Mouse (Mus musculus): ENCODE results near the gene Tex46. TPM values are rescaled to one million over a fixed set of nuclear protein-coding genes. Genes with fewer than 3 reads are reported as not detected.

Tex46 gene
- polyA plus RNA-seq, 1 experiment from 2014 or later: not detected

DNA sequence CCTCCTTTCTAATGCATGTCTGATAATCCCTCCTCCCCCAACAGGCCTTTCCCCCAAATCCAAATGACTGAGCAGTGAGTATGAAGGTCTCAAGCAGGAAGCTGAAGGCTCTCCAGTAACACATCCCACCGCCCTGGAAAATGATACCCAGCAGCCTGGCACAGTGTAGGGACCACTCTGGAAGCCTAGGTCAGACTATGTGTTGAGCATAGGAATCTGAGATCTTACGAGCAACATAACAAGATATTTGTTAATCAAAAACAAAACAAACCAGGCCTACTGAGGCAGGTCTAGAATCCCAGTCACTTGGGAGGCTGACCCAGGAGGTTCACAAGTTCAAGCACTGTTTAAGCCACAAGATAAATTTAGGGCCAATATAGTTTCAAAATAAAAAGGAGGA, 9.7 kb upstream of the Tex46 start:
- peak overlapping the region; percentile 77 for H3K4me2 ChIP-seq (replicated peaks)
- H3K27me3 ChIP-seq: no peaks in the 10 kb centered on the region
- no peaks in the 10 kb centered on the region for H3K36me3 ChIP-seq
- WGBS: 85% methylated on average over 2 of the region's 2 CpGs
- no peak overlapping the region for H3K27ac ChIP-seq
- H3K9ac ChIP-seq (replicated peaks): peak overlapping the region; percentile 99
- no peak for ATAC-seq
- peak overlapping the region; percentile 99 for H3K4me3 ChIP-seq (replicated peaks)
- no peaks in the 10 kb centered on the region for H3K9me3 ChIP-seq
- peaks cover 31% of the 10 kb centered on the region for H3K4me1 ChIP-seq (replicated peaks)

DNA sequence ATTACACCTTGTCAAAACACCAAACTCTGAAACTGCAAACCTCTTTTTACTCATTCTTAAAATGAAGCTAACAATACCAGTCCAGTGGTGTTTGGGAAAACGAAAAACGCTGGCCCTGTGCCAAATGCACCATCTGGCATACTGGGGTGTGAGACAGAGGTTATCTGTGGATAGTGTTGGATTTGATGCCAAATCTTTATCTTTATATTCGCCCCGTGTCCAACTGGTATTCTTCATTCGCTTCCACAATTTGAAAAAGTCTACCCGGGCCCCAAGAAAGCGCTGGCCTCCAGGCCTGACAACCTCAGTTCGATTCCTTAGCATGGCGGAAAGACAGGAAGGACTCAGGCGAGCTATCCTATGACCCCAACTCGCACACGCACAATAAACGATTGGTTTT, 8.8 kb upstream of the Tex46 start:
- H3K4me2 ChIP-seq (replicated peaks): peak overlapping the region; percentile 77
- under 1% methylated on average over 13 of the region's 13 CpGs for WGBS
- no peaks in the 10 kb centered on the region for H3K9me3 ChIP-seq
- no peaks in the 10 kb centered on the region for H3K27me3 ChIP-seq
- ATAC-seq: no peak
- H3K27ac ChIP-seq: peak overlapping the region; percentile 97
- peak overlapping the region; percentile 99 for H3K4me3 ChIP-seq (replicated peaks)
- no peaks in the 10 kb centered on the region for H3K36me3 ChIP-seq
- H3K4me1 ChIP-seq (replicated peaks): peaks cover 31% of the 10 kb centered on the region
- H3K9ac ChIP-seq (replicated peaks): peak overlapping the region; percentile 99

DNA sequence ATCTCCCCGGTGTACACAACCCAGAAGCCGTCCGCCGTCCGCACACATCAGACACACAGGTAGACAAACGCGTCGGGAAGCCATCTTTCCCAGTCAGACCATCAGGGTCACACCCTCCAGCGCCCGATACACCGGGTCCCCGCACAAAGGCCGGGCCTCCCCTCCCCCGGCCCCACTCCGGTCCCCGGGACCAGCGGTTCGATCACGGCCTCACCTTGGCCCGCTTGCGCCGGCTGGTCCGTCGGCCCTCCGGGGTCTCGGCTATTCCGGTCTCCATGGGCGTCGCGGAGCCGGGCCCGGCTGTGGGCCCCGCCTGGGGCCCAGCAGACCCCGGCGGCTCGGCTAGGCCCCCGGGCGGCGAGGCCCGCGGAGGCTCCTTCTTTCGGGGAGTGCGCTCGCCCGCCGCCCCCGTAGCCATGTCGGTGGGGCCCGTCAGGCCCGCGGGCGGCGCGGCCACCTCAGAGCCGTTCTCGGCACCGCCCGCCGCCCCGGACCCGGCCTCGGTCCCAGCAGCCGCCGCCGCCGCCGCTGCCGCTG, 8.2 kb upstream of the Tex46 start:
- H3K9ac ChIP-seq (replicated peaks): peak overlapping the region; percentile 99
- no peaks in the 10 kb centered on the region for H3K9me3 ChIP-seq
- H3K4me1 ChIP-seq (replicated peaks): peaks cover 31% of the 10 kb centered on the region
- H3K27me3 ChIP-seq: no peaks in the 10 kb centered on the region
- no peaks in the 10 kb centered on the region for H3K36me3 ChIP-seq
- H3K4me3 ChIP-seq (replicated peaks): peak overlapping the region; percentile 99
- H3K4me2 ChIP-seq (replicated peaks): peak overlapping the region; percentile 77
- WGBS: under 1% methylated on average over 64 of the region's 68 CpGs
- ATAC-seq: peak; percentile 80
- H3K27ac ChIP-seq: peak overlapping the region; percentile 97

DNA sequence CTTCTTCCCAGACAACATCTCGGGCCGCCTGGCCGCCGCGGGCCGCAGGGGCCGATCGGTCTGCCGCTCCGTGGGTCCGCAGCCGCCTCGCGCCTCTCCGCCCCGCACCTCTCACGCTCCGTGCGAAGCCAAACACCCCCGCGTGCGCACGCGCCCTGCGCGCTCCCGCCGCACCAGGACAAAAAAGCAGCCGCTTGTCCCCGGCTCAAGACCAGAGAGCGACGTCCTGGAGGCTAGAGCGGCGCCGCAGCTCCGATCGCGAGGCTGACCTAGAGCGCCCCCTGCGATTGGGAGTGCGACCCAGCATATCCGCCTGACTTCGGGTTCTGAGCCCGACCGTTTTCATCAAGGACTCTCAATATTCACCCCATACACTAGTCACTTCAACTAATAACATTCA, 7.7 kb upstream of the Tex46 start, which contains the start of gene Kdm1a:
Gene Kdm1a (minus strand): TSS at position 156 of the 400 bp plus-strand sequence.
- Histone ChIP-seq H3K4me2 (replicated peaks) (peak within 1 kb of the TSS; percentile 77), H3K4me1 (replicated peaks) (peaks cover 29% of the 10 kb centered on the region), H3K27me3 (no peaks in the 10 kb centered on the region), H3K4me3 (replicated peaks) (peak within 1 kb of the TSS; percentile 99), H3K9me3 (no peaks in the 10 kb centered on the region), H3K9ac (replicated peaks) (peak within 1 kb of the TSS; percentile 99), H3K27ac (peak within 1 kb of the TSS; percentile 97), H3K36me3 (no peaks in the 10 kb centered on the region)
- under 1% methylated on average over 32 of the region's 45 CpGs for WGBS
- peak; percentile 92 for ATAC-seq

DNA sequence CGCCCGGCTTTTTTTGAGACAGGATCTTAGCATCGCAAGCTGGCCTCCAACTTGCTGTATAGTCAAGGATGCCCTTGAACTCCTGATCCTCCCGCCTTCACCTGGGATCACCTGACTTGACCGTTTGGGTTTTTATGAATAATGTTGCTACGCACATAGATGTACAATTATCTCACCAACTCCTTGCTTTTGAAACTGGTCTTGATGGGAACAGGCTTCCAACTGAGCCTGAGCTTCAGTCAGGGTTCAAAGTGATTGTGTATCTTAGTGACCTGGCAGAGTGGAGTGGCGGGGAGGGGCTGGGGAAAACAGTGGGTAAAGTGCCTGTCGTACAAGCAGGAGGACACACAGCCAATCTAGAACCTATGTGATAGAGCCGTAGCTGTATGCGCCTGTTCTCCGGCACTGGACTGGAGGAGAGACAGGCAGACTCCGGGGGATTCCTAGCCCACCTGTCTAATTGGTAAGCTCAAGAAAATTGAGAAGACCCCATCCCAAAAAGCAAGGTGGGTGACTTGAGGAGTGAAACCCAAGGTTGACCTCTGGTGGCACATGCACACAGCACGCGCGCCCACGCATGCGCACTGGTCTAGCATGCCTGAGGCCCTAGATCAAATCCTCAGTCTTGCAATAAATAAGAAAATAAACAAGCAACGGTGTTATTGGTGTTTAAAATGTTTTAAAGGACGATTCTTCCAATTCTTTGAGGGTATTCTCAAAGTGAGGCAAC, 4.3 kb upstream of the Tex46 start:
- no peak overlapping the region for H3K9ac ChIP-seq (replicated peaks)
- H3K4me1 ChIP-seq (replicated peaks): peaks cover 4% of the 10 kb centered on the region
- H3K36me3 ChIP-seq: no peaks in the 10 kb centered on the region
- no peak for ATAC-seq
- no peaks in the 10 kb centered on the region for H3K9me3 ChIP-seq
- no peak overlapping the region for H3K27ac ChIP-seq
- no peak overlapping the region for H3K4me2 ChIP-seq (replicated peaks)
- no peak overlapping the region for H3K4me3 ChIP-seq (replicated peaks)
- H3K27me3 ChIP-seq: no peaks in the 10 kb centered on the region
- WGBS: 92% methylated on average over 19 of the region's 19 CpGs

DNA sequence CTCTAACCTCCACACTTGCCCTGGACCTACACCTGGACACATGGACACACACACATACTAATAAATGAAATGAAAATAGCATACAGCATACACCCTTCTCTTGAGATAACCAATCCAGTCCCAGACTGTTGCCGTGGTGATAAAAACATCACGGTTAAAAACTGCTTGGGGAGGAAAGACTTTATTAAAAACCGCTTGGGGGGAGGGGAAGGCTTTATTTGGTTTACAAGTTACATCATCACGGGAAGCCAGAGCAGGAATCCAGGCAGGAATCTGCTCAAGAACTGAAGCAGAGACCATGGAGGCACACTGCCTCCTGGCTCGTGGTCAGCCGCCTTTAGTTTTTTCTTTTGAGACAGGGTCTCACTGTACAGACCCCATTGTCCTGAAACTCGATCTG, 3.4 kb downstream of the Tex46 start:
- no peak for ATAC-seq
- H3K4me2 ChIP-seq (replicated peaks): no peak overlapping the region
- 0 out of 2 replicates have a peak, but pooled peaks cover 2% of the 10 kb centered on the region for H3K4me1 ChIP-seq (replicated peaks)
- no peak overlapping the region for H3K9ac ChIP-seq (replicated peaks)
- H3K27ac ChIP-seq: no peak overlapping the region
- no peaks in the 10 kb centered on the region for H3K27me3 ChIP-seq
- 66% methylated on average over 7 of the region's 7 CpGs for WGBS
- no peaks in the 10 kb centered on the region for H3K36me3 ChIP-seq
- no peak overlapping the region for H3K4me3 ChIP-seq (replicated peaks)
- no peaks in the 10 kb centered on the region for H3K9me3 ChIP-seq

DNA sequence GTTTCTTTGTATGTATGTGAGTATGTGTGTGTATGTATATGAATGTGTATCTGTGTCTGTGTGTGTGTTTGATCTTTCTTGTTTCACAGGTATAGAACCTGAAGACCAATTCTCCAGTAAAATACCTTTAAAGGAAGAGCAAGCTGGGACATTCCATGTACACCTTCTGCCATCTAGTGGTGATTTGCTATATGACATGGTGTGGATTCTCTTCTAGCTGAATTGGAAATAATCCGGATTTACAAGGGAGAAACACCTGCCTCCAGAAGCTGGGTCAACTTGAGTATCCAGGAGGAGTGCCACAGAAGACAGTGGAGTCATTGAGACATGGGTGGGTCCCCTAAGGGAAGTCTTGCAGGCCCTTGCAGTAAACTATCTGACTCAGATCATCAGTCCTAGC, 11.1 kb downstream of the Tex46 start:
- Histone ChIP-seq H3K4me2 (replicated peaks) (no peak overlapping the region), H3K27me3 (peaks cover 5% of the 10 kb centered on the region; the same call in 1 of the 2 replicates), H3K36me3 (no peaks in the 10 kb centered on the region), H3K27ac (no peak overlapping the region), H3K4me1 (replicated peaks) (peaks cover 6% of the 10 kb centered on the region; the same call in 1 of the 2 replicates), H3K9ac (replicated peaks) (no peak overlapping the region), H3K9me3 (no peaks in the 10 kb centered on the region), H3K4me3 (replicated peaks) (no peak overlapping the region)
- ATAC-seq: 0 out of 2 replicates have a peak, but pooled peaks have one; percentile 37
- WGBS: 0% methylated on average over 1 of the region's 1 CpGs

DNA sequence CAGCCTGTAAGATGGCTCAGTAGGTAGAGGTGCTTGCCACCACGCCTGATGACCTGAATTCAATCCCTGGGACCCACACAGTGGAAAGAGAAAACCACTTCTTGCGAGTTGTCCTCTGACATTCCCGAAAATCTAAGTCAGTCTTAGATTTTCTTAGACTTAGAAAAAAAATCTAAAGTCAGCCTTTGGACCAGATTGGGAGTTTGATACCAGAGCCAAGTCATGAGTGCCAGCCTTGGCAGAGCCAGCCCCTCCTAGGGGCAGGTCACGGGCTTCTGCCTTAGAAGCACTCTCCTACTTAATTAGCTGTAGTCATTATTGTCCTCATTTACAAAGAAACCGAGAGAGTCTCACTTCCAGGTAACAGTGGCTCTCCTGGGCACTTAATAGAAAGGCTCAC, 11.7 kb downstream of the Tex46 start:
- H3K4me2 ChIP-seq (replicated peaks): no peak overlapping the region
- 52% methylated on average over 5 of the region's 5 CpGs for WGBS

DNA sequence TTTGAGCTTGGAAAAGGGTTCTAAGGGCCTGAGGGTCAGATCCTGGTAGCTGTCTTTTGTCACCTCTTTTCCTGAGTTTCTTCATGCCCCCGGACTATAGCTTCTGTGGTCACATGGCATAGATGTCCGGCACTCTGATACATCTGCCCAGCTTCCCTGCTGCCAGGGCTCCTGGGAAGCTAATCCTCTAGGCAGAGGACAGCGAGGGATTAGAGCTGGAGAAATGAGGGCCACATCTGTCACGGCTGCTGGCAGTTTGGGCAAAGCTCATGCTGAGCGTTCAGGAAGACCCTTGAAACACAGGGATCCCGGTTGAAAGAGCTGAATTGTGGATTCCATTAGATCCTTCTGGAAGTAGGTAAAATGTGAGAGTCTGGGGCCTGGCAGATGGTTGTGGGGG, 12.2 kb downstream of the Tex46 start, which contains the start of gene Lactbl1:
Gene Lactbl1 (plus strand): TSS at position 234 of the 400 bp plus-strand sequence.
- Histone ChIP-seq H3K9ac (replicated peaks) (0 out of 2 replicates have a peak within 1 kb of the TSS, but pooled peaks have one; percentile 12), H3K4me2 (replicated peaks) (no peak within 1 kb of the TSS), H3K36me3 (no peaks in the 10 kb centered on the region), H3K27ac (no peak within 1 kb of the TSS), H3K27me3 (peaks cover 5% of the 10 kb centered on the region; the same call in 1 of the 2 replicates), H3K4me1 (replicated peaks) (peaks cover 6% of the 10 kb centered on the region; the same call in 1 of the 2 replicates), H3K4me3 (replicated peaks) (no peak within 1 kb of the TSS), H3K9me3 (no peaks in the 10 kb centered on the region)
- 26% methylated on average over 6 of the region's 6 CpGs for WGBS
- no peak for ATAC-seq

More for the DNA sequence above, 11.7 kb downstream of the Tex46 start:
- H3K9me3 ChIP-seq: no peaks in the 10 kb centered on the region
- no peak overlapping the region for H3K9ac ChIP-seq (replicated peaks)
- no peaks in the 10 kb centered on the region for H3K36me3 ChIP-seq
- peaks cover 5% of the 10 kb centered on the region; the same call in 1 of the 2 replicates for H3K27me3 ChIP-seq
- H3K4me3 ChIP-seq (replicated peaks): no peak overlapping the region
- no peak overlapping the region for H3K27ac ChIP-seq
- peaks cover 6% of the 10 kb centered on the region; the same call in 1 of the 2 replicates for H3K4me1 ChIP-seq (replicated peaks)
- ATAC-seq: no peak

DNA sequence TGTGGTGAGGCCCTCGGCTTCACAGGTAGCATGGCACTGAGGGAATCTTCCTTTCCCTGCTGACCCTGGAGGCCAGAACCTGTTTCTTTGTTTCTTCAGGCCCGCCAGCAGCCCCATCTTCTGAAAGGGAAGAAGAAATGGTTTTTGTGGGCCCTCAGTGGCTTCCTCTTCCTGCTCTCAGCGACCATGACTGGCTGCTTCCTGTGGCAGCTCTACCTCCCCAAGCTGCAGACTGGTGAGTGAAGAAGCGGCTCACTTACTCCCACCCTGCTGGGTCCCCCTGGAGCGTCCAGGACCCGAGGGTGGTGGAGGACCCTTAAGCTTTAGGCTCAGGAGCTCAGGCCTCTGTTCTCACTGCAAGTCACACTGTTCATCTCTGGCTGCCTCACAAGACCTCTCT, 16.4 kb downstream of the Tex46 start:
- Histone ChIP-seq H3K27ac (no peak overlapping the region), H3K4me1 (replicated peaks) (peaks cover 4% of the 10 kb centered on the region)
- 81% methylated on average over 6 of the region's 6 CpGs for WGBS

DNA sequence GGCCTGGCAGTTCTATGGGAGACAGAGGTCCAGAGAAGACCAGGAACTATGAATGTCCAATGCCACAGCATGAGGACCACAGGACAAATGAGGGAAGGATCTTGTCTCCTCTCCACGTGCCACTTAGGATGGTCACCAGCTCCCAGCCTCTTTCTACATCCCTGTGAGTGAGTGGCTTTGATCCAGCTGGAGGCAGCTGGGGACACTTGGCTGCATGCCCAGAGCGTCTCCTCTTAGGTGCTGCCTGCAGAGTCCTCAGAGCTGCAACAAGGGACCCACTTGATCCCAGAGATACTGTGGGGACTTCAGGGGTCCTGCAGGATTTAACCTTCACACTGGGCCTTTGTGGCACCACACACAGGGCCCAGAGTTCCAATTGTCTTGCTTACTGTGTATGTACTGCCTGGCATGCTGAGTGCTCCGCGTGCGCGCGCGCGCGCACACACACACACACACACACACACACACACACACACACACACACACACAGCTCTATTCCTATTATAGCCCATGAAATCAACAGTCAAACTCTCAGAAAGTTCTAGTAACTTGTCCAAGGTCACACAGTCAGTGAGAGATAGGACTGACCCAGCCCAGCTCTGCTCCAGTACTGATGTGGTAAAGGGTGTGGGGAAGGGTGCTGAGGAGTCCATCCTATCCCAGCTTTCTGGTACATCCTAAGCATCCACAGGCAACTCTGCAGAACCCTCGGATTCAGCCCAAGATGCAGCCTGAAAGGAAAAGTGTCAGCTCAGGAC, 21.2 kb downstream of the Tex46 start:
- Histone ChIP-seq H3K4me2 (replicated peaks) (no peak overlapping the region), H3K27me3 (peaks cover 11% of the 10 kb centered on the region), H3K9me3 (no peaks in the 10 kb centered on the region), H3K27ac (no peak overlapping the region), H3K9ac (replicated peaks) (no peak overlapping the region), H3K4me3 (replicated peaks) (no peak overlapping the region), H3K36me3 (no peaks in the 10 kb centered on the region), H3K4me1 (replicated peaks) (peaks cover 4% of the 10 kb centered on the region)
- 0 out of 2 replicates have a peak, but pooled peaks have one; percentile 43 for ATAC-seq
- WGBS: 74% methylated on average over 11 of the region's 11 CpGs

More for the DNA sequence above, 16.4 kb downstream of the Tex46 start:
- no peaks in the 10 kb centered on the region for H3K36me3 ChIP-seq
- no peak overlapping the region for H3K4me2 ChIP-seq (replicated peaks)
- no peaks in the 10 kb centered on the region for H3K9me3 ChIP-seq
- no peak for ATAC-seq
- peaks cover 5% of the 10 kb centered on the region; the same call in 1 of the 2 replicates for H3K27me3 ChIP-seq
- no peak overlapping the region for H3K9ac ChIP-seq (replicated peaks)
- no peak overlapping the region for H3K4me3 ChIP-seq (replicated peaks)

DNA sequence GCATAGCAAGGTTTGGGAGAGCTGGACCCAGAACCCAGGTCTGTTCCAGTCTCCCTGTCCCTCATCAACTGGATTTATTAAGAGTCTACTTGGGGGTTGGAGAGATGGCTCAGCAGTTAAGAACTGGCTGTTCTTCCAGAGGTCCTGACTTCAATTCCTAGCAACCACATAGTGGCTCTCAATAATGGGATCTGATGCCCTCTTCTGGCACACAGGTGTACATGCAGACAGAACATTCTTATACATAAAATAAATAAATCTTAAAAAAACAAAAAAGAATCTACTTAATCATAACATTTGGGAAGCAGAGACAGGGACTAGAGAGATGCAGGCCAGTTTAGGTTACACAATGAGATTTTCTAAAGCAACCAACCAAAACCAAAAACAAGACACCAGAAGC, 25.8 kb downstream of the Tex46 start:
- Histone ChIP-seq H3K4me1 (replicated peaks) (peaks cover 29% of the 10 kb centered on the region), H3K4me3 (replicated peaks) (no peak overlapping the region), H3K36me3 (no peaks in the 10 kb centered on the region), H3K4me2 (replicated peaks) (no peak overlapping the region), H3K27me3 (peaks cover 29% of the 10 kb centered on the region), H3K9me3 (no peaks in the 10 kb centered on the region), H3K9ac (replicated peaks) (no peak overlapping the region), H3K27ac (no peak overlapping the region)
- ATAC-seq: no peak

Data from midbrain, embryonic 13.5 days (tissue).